Mouse (Mus musculus) brain, adult 10 weeks (tissue): ENCODE measurements around the gene Ubl3. TPM values are rescaled to one million over a fixed set of nuclear protein-coding genes. Genes with fewer than 3 reads are reported as not detected.

Source experiments
- polyA plus RNA-seq: library from polyadenylated mRNA; stranded (reverse); fragments of 350-450 nt; fragmentation: Illumina TruSeq; extraction: RNeasy Lipid Tissue Mini Kit (QIAGEN cat#74804); gene quantifications from one replicate; pipeline ENCODE4 v1.2.3, GENCODE M21; 2015; ENCODE audit warnings: low read depth, low replicate concordance

The Ubl3 gene
- 290 TPM for polyA plus RNA-seq

DNA sequence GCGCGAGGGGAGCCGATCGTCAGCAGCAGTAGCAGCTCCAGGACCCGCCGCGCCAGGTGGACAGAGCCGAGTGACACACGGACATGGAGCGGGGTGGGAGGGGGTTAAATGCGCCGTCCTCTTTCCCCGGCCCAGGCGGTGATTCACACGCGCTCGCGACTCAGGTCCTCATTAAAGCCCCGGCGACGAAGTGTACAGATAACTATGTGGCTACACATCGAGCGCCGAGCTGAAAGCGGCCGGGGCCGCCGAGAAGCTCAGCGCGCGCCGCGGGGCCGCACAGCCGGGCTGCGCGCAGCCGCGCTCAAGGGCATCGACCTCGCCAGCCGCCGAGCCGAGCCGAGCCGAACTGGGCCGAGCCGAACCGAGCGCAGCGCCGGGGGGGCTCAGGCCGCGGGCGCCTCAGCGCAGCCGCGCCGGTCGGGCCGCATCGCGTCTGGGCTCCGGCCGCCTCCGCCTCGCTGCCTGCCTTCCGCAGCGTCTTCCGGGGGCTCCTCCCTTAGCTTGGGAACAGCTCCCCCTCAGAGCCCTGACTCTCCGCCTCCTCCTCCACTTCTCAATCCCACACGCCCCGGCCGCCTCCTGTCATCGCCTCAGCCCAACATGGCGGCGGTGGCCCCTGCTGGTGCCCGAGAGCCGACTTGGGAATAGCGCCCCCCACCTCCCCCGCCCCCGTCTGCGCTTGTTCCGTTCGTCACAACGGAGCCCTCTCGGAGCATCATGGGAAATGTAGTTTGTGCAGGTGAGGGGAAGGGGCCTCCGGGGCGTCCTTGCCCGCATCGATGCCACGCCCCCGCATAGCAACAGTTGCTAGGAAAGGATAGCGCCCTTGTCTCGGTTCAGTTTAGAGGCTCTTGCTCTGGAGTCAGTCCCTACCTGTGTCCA is at the start of gene Ubl3:
TSS of gene Ubl3 (minus strand) at position 603 of the 885 bp plus-strand sequence.

Other genes starting within 250 kb of the Ubl3 start
- 16.9 TPM for gene Slc7a1, start 152.9 kb downstream of the Ubl3 start, polyA plus RNA-seq